Mouse (Mus musculus) stomach, postnatal 0 days (tissue): ENCODE measurements around the gene Ribc1. TPM values are rescaled to one million over a fixed set of nuclear protein-coding genes. Genes with fewer than 3 reads are reported as not detected.

Experiments used
- ATAC-seq: fragments of 200-750 bp; cut with Nextera tagmentation; 2 replicates; pipeline ENCODE4 v1.8.0; 2017; ENCODE audit not compliant: low FRiP score, low TSS enrichment
- DNase-seq: peaks from one replicate; pipeline ENCODE4 v3.0.0-alpha.2; 2016; ENCODE audit warnings: low spot score
- H3K27ac ChIP-seq: fragments of 300-500 bp; sonication (generic); replicated peaks from 2 replicates; pipeline ENCODE4 v1.5.1; 2014; ENCODE audit warnings: mild to moderate bottlenecking, control low read depth
- H3K27me3 ChIP-seq: fragments of 300-500 bp; sonication (generic); 2 replicates; pipeline ENCODE4 v1.6.1; 2014; ENCODE audit warnings: low read length; ENCODE audit not compliant: control insufficient read depth, insufficient read depth
- H3K36me3 ChIP-seq: fragments of 300-500 bp; sonication (generic); 2 replicates; pipeline ENCODE4 v1.6.1; 2014; ENCODE audit warnings: low read length, mixed read lengths; ENCODE audit not compliant: control insufficient read depth, insufficient read depth
- H3K4me1 ChIP-seq: fragments of 300-500 bp; sonication (generic); replicated peaks from 2 replicates; pipeline ENCODE4 v1.6.1; 2014; ENCODE audit warnings: antibody characterized with exemption; ENCODE audit not compliant: control insufficient read depth, insufficient read depth
- H3K4me2 ChIP-seq: fragments of 300-500 bp; sonication (generic); replicated peaks from 2 replicates; pipeline ENCODE4 v1.6.1; 2014; ENCODE audit warnings: low read depth, mild to moderate bottlenecking, control low read depth, moderate library complexity
- H3K4me3 ChIP-seq: fragments of 300-500 bp; sonication (generic); 2 replicates; pipeline ENCODE4 v1.5.1; 2014; ENCODE audit warnings: low read depth, low read length, control low read depth
- H3K9ac ChIP-seq: fragments of 300-500 bp; sonication (generic); 2 replicates; pipeline ENCODE4 v1.6.1; 2014; ENCODE audit warnings: mild to moderate bottlenecking, low read length, control low read depth, mixed read lengths
- H3K9me3 ChIP-seq: fragments of 300-500 bp; sonication (generic); 2 replicates; pipeline ENCODE4 v1.6.1; 2016; ENCODE audit warnings: low read length; ENCODE audit not compliant: control insufficient read depth
- CTCF ChIP-seq: IDR thresholded peaks from 2 replicates; pipeline ENCODE4 v1.5.1; 2016; ENCODE audit warnings: antibody characterized with exemption, low read depth, mild to moderate bottlenecking, moderate library complexity
- EP300 ChIP-seq: optimal IDR thresholded peaks from 2 replicates; pipeline ENCODE3; 2016; ENCODE audit warnings: antibody characterized with exemption
- WGBS: fragments of 180-500 bp; shearing (Covaris S2); extraction: QIAGEN DNeasy Blood & Tissue Kit; methylation state at CpG from one replicate; pipeline ENCODE4 v1.1.7; 2014; 5-methylcytosine and 5-hydroxymethylcytosine counted together
- polyA plus RNA-seq: library from polyadenylated mRNA; unstranded; fragments of >200 nt; fragmentation: Nextera tagmentation; extraction: Ambion mirVana; gene quantifications from 2 replicates; pipeline ENCODE4 v1.2.1, GENCODE M21; 2015

Ribc1 gene
- 1.4 and 1.7 TPM in 2 replicates for polyA plus RNA-seq

DNA sequence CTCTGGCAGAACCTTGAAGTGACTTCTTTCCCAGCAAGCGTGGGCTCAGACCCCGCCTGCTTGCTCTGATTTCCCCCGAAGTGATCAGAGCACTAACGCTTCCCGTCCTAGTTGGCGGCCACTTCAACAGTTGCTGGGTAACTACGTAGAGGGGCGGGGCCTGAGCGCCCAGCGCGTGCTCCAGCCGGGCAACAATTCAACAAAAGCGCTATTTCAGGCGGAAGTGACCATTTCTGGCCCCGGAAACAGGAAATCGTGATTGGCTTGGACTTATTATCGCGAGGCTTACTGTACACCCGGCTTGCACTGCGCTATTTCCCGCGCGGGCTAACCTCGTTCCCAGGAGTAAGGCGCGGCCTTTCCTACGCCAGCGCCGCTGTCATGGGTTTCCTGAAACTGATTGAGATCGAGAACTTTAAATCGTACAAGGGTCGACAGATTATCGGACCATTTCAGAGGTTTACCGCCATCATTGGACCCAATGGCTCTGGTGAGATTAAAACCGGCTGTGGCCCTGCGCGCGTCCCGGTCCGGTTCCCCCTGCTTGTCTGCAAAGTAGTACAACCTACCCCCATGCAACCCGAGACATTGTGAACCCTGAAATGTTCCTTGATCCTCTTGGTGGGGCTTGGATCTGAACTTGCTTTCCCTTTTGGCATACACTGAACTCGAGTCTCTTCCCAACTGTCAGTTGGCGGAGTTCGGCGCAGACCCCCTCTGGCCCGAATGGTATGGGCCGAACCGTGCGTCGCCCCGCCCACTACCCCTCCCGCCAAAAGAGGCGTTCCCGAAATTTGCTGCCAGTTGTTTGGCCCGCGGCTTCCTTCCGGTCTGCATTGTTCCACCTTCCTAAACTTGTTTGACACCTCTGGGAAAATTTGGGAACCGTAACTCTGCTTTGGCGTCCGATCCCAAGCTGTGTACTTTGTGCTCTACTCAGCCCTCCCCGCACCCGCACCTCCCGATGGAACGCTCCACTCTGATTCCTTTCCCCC lies at the start of gene Ribc1, which contains the start of gene Smc1a:
Gene Ribc1, minus strand, starts transcription at position 145 of the 995 bp plus-strand sequence.
Gene Smc1a, plus strand, starts transcription at position 278 of the 995 bp plus-strand sequence.
- no peaks in the 10 kb centered on the region for H3K27me3 ChIP-seq
- no peaks in the 10 kb centered on the region for H3K9me3 ChIP-seq
- H3K27ac ChIP-seq: peak within 1 kb of the TSS; percentile 91
- no peak; the same call in 1 of the 2 replicates for TF ChIP-seq CTCF
- TF ChIP-seq EP300: peak; percentile 80
- peak; percentile 90 for DNase-seq
- 12% methylated on average over 62 of the region's 64 CpGs for WGBS
- no peaks in the 10 kb centered on the region for H3K36me3 ChIP-seq
- ATAC-seq: peak; percentile 99
- H3K4me1 ChIP-seq: no peaks in the 10 kb centered on the region
- H3K4me2 ChIP-seq: peak within 1 kb of the TSS; percentile 56
- peak within 1 kb of the TSS; percentile 47 for H3K4me3 ChIP-seq
- H3K9ac ChIP-seq: peak within 1 kb of the TSS; percentile 65

DNA sequence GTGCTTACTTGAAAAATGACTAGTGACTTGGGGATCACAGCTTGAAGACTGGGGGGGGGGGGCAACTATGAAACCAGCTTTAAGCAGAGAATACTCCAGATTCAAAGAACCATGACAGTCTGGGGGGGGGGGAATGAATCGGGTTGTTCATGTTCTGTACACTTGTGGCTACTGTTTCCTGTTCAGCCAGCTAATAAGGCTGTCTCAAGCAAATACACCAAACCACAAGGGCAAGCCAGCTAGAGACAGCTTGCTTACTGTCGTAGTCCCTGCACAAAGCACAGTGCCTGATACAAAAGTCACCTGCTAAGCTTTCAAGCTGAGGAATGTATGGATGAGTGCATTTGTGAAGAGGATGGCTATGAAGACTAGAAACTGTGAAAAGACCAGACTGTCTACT lies 49.6 kb upstream of the Ribc1 start:
- Histone ChIP-seq H3K27ac (no peak overlapping the region), H3K4me1 (no peaks in the 10 kb centered on the region), H3K9ac (no peak overlapping the region), H3K27me3 (no peaks in the 10 kb centered on the region), H3K4me3 (no peak overlapping the region), H3K9me3 (no peaks in the 10 kb centered on the region), H3K4me2 (no peak overlapping the region), H3K36me3 (no peaks in the 10 kb centered on the region)
- TF ChIP-seq EP300: no peak
- TF ChIP-seq CTCF: no peak
- ATAC-seq (no peak), DNase-seq (no peak)
- WGBS: 86% methylated on average over 2 of the region's 2 CpGs

DNA sequence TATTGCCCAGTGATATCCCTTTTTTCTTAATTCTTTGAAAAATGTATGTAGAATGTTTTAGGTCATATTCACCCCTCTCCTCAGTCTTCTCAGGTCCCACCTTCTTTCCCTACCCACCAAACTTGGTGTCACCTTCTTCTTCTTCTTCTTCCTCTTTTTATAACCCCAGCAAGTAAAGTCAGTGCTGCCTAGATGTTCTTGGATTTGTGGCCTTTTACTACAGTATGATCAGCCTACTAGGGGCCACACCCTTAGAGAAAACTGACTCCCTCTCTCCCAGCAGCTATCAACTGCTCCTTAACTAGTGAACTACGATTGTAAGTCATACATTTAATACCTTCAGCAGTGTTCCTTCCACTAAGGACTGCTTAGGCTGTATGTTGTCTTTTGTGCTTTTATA lies 38.0 kb upstream of the Ribc1 start:
- no peak for TF ChIP-seq CTCF
- TF ChIP-seq EP300: no peak
- no peak for ATAC-seq
- no peaks in the 10 kb centered on the region for H3K9me3 ChIP-seq
- no peak overlapping the region for H3K27ac ChIP-seq
- DNase-seq: no peak
- H3K36me3 ChIP-seq: 0 out of 2 replicates have a peak, but pooled peaks cover under 1% of the 10 kb centered on the region
- no peak overlapping the region for H3K4me2 ChIP-seq
- H3K9ac ChIP-seq: no peak overlapping the region
- H3K4me1 ChIP-seq: no peaks in the 10 kb centered on the region
- H3K4me3 ChIP-seq: no peak overlapping the region
- WGBS: 56% methylated on average over 1 of the region's 1 CpGs
- no peaks in the 10 kb centered on the region for H3K27me3 ChIP-seq

DNA sequence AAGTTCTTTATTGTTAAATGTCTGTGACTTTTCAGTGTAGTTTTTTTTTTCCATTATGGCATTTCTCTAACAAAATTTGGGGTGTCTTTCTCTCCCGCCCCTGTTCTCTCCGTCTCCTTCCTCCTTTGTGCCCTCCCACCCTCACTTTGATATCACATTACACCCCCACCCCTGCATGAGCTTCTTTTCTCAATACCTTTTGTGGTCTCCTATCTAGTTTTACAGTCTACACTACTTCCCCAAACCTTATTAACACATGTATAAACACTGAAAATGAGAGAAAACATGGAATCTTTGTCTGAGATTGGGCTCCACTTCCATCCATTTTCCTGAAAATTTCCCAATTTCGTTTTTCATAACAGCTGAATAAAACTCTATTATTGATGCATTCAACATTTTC lies 36.5 kb upstream of the Ribc1 start:
- no peak for ATAC-seq
- Histone ChIP-seq H3K9ac (no peak overlapping the region), H3K4me2 (no peak overlapping the region), H3K27ac (no peak overlapping the region), H3K27me3 (no peaks in the 10 kb centered on the region), H3K4me1 (no peaks in the 10 kb centered on the region), H3K36me3 (no peaks in the 10 kb centered on the region), H3K4me3 (no peak overlapping the region), H3K9me3 (no peaks in the 10 kb centered on the region)
- DNase-seq: no peak
- TF ChIP-seq EP300 (no peak), CTCF (no peak)
- WGBS: 76% methylated on average over 3 of the region's 3 CpGs

DNA sequence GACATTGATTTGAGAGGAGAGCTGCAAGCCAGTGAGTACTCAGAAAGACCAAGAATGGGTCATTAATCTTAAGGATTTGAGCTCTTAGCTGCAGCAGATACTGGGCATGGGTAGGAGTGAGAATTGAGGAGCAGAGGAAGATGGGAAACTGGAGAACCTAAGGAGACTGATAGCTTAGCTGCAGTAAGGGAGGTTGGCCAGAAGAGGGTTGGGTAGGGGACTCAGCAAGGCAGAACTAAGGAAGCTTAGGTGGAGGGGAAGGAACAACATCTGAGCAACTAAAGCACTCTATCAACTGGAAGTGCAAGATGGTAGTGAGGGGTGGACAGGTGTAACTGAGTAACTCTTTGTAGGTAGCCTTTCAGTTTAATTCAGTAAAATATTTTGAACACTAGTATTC lies 31.1 kb upstream of the Ribc1 start:
- no peaks in the 10 kb centered on the region for H3K9me3 ChIP-seq
- no peak overlapping the region for H3K4me2 ChIP-seq
- ATAC-seq (no peak), DNase-seq (no peak)
- no peaks in the 10 kb centered on the region for H3K36me3 ChIP-seq
- H3K27me3 ChIP-seq: no peaks in the 10 kb centered on the region
- H3K4me1 ChIP-seq: no peaks in the 10 kb centered on the region
- no peak overlapping the region for H3K9ac ChIP-seq
- TF ChIP-seq EP300 (no peak), CTCF (peak; percentile 44)
- H3K4me3 ChIP-seq: no peak overlapping the region
- no peak overlapping the region for H3K27ac ChIP-seq

DNA sequence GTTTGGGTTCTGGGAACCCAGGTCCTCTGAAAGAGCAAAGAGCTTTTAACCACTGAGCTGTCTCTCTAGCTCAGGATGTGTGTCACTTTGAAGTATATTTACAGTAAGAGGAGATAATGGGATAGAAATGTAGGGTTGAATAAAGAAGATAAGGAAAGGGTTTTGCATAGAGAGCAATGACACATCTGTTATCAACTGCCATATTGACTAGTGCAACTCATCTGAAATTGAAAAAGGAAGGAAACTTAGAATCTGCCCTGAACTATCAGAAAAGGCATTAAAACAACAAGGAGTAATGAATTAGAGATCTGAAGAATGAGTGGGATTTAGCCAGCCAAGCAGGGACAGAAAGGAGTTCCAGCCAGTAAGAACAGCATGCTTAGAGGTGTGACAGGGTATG lies 23.8 kb upstream of the Ribc1 start:
- Histone ChIP-seq H3K27me3 (no peaks in the 10 kb centered on the region), H3K4me1 (no peaks in the 10 kb centered on the region), H3K4me2 (no peak overlapping the region), H3K9me3 (no peaks in the 10 kb centered on the region), H3K9ac (no peak overlapping the region), H3K4me3 (no peak overlapping the region), H3K27ac (no peak overlapping the region), H3K36me3 (no peaks in the 10 kb centered on the region)
- no peak for DNase-seq
- ATAC-seq: no peak
- TF ChIP-seq CTCF (no peak), EP300 (no peak)
